Mouse (Mus musculus): ENCODE measurements at regions not wholly inside any gene's neighbourhood (a gene's known extent, or its start where the extent isn't known, plus 50 kb on each side); places are given as distances from the start of the nearest gene placed in this dataset.

DNA sequence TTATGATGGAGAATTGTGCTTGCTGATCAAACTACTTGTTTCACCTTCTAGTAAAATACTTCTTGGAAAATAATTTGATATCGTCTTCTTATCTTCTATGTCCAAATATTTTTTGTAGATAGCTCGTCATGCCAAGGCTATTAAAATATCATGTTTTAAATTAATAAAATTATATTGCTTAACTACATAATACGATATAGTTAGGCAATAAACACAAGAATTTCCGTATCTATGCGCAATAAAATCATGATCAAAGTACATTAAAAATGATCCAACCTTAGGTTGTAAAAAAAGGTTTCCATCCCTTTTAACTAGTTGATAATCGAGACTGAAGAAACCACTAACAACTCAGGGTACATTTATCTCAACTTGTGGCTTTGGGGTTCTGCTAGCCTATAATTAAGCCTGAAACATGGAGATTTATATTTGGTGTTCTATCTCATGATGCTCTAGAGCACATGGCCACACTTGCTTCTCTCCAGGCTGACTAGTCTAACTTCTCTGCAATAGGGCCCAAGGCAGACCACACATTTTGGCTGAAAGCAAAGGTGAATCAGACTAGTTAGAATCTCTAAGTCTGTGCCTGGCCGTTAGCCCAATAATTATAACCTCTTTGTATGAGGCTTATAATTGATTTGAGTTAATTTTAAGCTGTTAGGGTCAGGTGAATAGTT, 314.5 kb downstream of the Plod2 start:
- DNase-seq (ENCODE audit: low spot score in 2 of 2), result no peak

DNA sequence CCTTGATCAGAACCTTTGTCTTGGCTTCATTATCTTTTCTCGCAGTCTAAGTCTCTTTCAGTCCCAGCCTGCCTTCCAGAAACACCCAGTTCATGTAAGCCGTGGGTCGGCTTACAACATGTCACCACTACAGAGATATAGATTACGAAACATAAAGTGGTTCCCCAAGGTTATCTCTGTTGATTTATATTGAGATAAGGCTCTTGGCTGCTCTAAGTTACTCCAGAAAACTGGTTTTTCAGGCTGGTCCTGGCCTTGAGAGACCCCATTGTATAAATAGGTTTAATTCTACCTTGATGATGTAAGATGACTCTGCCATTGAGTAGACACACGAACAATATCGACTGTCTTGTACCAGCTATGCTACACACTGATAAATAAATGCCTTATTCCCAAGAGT, 323.8 kb downstream of the Plod2 start:
- DNase-seq (ENCODE audit: low spot score in 2 of 2), result no peak

GRCm38 (mm10) chr9:92878589-92878988, 336.6 kb downstream of the Plod2 start:
- no peak for DNase-seq (ENCODE audit: low spot score in 2 of 2)

DNA sequence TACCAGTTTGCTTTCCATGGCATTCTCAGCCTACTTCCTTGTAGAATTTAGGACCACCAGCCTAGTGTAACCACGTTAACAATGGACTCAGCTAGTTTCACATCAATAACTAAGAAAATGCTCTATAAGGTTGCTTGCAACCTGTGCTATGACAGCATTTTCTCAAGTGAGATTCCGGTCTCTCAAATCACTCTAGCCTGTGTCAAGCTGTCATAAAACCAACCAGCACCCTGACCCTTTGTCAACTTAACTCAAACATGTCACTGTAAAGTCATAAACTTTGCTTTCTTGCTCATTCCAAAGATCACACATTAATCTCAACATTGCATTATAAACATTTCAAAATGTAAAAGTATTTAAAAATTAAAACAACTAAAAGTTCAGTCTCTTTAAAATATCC, 337.8 kb downstream of the Plod2 start:
- DNase-seq (ENCODE audit: low spot score in 2 of 2), result no peak

DNA sequence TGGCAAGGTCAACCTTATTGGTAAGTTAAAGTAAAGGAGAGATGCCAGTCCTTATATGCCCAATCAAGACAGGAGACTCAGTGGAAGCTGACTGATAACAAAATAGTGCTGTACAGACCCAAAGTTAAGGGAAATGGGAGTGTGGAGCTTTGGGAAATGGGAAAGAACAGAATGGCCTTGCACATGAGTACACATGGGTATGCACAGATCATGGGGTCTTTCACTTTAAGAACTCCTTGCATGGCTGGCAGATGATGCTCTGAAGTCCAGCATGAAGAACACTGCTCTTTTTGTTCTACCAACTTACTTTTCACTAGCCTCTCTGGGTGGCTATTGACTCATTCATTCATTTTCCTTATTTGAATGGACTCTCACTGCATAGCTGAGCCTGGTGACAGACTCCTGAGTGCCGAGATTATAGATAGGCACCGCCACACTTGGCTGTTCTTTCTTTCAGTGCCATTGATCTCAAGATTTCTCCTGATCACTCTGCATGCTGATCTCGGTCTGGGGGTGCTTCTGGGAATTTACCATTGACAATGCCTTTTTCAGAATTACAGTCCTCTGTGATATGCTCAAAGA, 340.3 kb downstream of the Plod2 start:
- no peak for DNase-seq (ENCODE audit: low spot score in 2 of 2)

DNA sequence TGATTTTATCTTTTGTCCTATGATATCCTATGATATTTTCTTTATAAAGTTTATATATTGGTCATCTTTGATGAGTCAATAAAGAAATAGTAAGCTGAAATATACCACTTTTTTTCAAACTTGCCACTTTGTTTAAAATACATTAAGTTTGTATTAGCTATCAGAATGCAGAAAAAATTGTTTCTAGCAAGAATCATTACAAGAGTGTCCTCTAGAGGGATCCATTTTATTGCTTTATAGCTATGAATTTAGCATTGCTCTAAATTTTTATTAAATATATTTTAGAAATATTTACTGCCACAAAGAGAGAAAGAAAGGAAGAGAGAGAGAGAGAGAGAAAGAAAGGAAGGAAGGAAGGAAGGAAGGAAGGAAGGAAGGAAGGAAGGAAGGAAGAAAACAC, 348.0 kb downstream of the Plod2 start:
- DNase-seq (ENCODE audit: low spot score in 2 of 2), result no peak

- no peak for DNase-seq (ENCODE audit: low spot score in 2 of 2)
These were observed 357.7 kb downstream of the Plod2 start for GRCm38 (mm10) chr9:92899733-92900132.

DNA sequence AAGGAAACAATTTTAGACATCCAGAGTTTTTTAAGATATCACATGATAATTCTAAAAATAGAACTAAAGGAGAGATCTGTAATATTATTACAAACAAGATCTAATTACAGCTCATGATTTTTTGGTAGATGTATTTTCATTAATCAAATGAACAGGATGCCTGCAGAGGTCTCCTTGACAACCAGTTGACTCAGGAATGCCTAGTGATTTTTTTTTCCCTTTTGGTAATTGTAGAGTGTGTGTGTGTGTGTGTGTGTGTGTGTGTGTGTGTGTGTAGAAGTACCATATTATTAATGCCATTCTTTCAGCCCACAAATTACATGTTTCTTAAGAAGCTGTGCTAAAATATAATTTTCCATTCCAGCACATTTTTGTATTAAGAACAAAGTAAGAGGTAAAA, 365.1 kb downstream of the Plod2 start:
- no peak for DNase-seq (ENCODE audit: low spot score in 2 of 2)

DNA sequence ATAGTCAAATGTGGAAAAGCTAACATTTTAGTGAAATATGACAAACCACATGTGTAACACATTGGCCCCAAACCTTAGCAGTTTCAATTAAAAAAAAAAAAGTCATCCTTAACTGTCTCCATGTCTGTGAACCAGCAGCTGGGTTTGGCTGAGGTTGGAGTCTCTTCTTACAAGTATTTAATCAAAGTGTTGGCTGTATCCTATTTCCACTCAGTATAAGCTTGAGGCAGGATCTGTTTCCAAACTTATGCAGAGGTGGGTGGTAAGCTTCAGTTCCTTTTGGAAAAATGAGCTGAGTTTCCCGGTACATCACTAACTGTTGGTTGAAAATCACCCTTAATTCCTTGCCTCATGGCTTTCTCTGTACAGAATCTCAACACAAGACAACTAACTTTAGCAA, 377.4 kb downstream of the Plod2 start:
- DNase-seq (ENCODE audit: low spot score in 2 of 2), result no peak

DNA sequence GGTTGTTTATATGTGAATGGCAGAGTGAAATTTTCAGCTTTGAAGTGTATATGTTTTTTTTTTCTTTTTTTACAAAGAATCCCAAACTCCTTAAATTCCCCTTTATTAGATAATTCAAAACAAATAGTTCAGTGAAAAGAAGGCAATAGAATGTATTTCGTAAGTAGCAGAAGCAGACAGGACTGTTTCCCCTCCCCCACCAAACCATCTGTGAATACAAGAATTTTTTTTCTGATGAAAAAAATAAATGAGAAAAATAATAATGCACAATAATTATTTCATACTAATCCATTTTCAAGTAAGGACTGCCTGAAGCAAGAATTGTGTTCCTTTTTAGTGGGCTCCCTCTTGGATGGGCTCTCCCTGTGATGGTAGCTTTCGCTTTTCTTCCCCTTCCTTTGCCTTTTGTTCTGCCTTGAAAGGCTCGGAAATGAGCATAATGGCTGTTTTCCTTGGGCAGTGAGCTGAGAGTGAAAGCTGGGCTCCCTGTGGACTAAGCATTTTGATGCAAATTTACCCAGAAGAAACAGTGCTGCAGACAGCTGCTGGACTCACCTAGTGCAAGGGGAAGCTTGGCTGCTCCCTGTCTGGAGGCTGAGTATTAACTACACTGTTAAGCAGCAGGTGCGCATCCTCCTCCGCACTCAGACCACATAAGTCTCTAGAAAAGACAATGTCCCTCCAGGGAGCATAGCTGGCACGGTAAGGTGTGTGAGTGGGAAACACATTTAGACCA, 388.4 kb downstream of the Plod2 start:
- no peak for DNase-seq (ENCODE audit: low spot score in 2 of 2)

- no peak for DNase-seq (ENCODE audit: low spot score in 2 of 2)
These were observed 395.8 kb downstream of the Plod2 start for GRCm38 (mm10) chr9:92937802-92938201.

- DNase-seq (ENCODE audit: low spot score in 2 of 2), result no peak
These were observed 408.1 kb downstream of the Plod2 start for GRCm38 (mm10) chr9:92950092-92950491.

- DNase-seq (ENCODE audit: low spot score in 2 of 2), result no peak
These were observed 421.3 kb downstream of the Plod2 start for GRCm38 (mm10) chr9:92963275-92963674.

- no peak for DNase-seq (ENCODE audit: low spot score in 2 of 2)
These were observed 449.7 kb downstream of the Plod2 start for GRCm38 (mm10) chr9:92991759-92992158.

- no peak for DNase-seq (ENCODE audit: low spot score in 2 of 2)
These were observed 454.1 kb downstream of the Plod2 start for GRCm38 (mm10) chr9:92996156-92996555.

DNA sequence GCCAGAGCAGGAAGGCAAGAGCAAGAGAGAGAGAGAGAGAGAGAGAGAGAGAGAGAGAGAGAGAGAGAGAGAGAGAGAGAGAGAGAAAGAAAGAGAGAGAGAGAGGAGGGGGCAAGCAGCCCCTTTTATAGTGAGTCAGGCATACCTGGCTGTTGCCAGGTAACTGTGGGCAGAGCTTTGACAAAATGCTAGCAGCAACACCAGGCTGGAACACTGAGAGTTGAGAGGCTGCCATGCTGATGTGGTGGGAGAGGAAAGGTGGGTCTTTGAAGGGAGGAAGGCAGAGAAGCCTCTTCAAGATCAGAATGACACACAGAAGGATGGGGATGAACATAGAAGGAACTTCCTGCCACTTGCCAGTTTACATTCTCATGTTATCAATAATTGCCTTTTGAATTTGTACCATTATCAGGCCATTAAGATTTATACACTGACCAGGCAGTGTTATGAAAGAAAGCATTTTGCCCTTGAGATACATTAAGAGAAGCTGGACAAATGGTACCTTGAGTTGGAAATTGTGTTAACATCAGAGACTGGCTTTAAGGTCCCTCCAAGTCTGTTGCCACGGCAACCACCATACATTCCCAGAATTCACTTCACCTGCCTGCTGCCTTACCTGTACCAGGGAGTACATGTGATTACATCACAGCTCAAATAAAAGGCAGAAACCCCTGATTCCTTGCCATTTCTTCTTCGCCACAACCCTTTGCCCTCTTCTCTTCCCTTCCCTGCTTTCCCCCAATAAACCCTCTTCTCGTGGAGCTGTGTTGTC, 463.3 kb downstream of the Plod2 start:
- no peak for DNase-seq (ENCODE audit: low spot score in 2 of 2)

DNA sequence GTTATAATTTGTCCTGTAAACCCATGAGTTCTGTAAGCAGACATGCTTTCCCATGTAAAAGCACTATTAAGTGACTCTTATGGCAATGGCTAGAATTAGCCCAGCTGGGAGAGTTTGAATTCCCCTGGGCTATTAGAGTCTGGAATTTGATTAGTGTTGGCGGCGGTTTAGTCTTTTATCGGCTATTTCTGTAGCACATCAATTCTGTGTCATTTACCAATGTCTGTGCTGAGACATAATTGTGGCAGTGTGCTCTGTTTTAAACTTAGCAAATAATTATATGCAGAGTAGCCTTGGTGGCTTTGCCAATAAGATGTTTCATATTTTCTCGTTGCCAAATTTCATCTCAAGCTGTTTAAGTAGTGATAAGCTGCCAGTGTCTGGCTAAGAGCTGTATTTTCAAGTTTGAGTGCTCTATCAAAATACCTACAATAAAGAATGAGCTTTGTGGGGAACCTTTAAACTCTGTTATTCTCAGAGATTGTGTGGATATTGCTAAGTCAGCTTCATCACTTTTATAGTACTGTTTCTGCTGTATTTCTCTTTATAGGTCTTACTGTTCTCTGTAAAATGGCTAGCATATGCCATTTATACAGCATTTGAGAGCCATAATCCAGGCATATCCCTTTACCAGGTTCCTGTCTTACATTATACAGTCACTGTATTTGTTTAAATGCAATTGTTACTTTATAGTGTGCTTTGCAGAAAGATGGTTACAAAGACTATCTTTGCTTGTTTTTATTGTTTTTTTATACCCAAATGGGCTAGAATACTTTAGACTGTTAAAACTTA, 466.7 kb downstream of the Plod2 start:
- DNase-seq (ENCODE audit: low spot score in 2 of 2), result no peak

GRCm38 (mm10) chr9:93044298-93044912, 502.4 kb downstream of the Plod2 start:
- DNase-seq (ENCODE audit: low spot score in 2 of 2), result no peak

- no peak for DNase-seq (ENCODE audit: low spot score in 2 of 2)
These were observed 530.1 kb downstream of the Plod2 start for GRCm38 (mm10) chr9:93072140-93072539.

DNA sequence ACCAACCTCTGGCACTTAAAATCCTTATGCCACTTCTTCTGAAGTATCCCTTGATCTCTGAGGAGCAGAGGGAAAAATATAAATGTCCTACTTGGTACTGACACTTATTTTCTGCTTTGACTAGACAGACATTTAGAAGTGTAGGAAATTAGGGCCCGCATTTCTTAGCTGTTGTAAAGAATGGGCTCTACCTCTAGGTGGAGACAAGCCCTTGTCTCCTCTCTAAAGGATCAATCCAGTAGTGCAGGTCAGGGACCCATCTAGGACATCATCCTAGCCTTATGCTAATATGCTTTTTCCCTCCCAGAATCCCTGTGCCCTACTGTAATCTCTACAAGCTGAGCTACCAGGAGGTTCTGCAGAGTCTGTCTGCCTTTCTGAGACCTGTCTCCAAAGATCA, 541.1 kb downstream of the Plod2 start:
- DNase-seq (ENCODE audit: low spot score in 2 of 2), result no peak

GRCm38 (mm10) chr9:93098008-93098581, 556.1 kb downstream of the Plod2 start:
- DNase-seq (ENCODE audit: low spot score in 2 of 2), result no peak

All from natural killer cell, adult 2 months (primary cell).